Mouse (Mus musculus): ENCODE data around the gene Bscl2. TPM values are rescaled to one million over a fixed set of nuclear protein-coding genes. Genes with fewer than 3 reads are reported as not detected.
"Not testable (repeated sequence)": the region's sequence is repeated elsewhere in the genome, so short reads cannot be mapped to it uniquely, and the experiment has no call there.

The Bscl2 gene
- polyA plus RNA-seq, 1 experiment from 2014 or later: 43.1 TPM

DNA sequence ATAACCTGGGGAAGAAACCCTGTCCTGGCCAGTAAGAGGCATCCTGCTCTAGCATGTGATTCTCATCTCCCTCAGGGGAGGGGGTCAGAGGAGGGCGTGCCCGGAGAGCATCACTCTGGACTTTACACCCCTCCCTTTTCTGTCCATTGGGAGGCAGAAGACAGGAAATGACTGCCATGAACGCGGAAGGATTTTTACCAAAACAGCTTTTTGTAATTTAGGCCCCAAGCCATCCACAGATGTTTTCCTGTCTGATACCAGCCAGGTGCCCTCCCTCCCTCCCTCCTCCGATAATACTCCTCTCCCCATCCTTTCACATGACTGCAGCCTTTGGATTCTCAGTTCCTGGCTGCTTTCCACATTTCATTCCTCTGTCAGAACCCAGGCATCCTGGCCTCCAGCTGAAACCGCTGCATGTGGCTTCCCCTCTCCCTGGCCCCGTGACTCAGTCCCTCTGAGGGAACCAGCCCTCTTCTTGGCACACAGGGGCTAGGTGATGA lies 13.2 kb downstream of the Bscl2 start, which contains the start of gene Lrrn4cl:
TSS of gene Lrrn4cl (plus strand) at position 367 of the 500 bp plus-strand sequence.
- Histone ChIP-seq H3K9ac (replicated peaks) (0 out of 2 replicates have a peak within 1 kb of the TSS, but pooled peaks have one; percentile 18), H3K27ac (peak within 1 kb of the TSS; percentile 29; the same call in 1 of the 2 replicates), H3K36me3 (peaks cover 32% of the 10 kb centered on the region), H3K27me3 (no peaks in the 10 kb centered on the region), H3K4me1 (replicated peaks) (peaks cover 14% of the 10 kb centered on the region), H3K4me2 (no peak within 1 kb of the TSS), H3K9me3 (no peaks in the 10 kb centered on the region), H3K4me3 (replicated peaks) (no peak within 1 kb of the TSS)
- WGBS: 21% methylated on average over 7 of the region's 7 CpGs
- ATAC-seq (ENCODE audit: insufficient number of reproducible peaks, insufficient read depth, low FRiP score, low TSS enrichment, low read depth): no peak

DNA sequence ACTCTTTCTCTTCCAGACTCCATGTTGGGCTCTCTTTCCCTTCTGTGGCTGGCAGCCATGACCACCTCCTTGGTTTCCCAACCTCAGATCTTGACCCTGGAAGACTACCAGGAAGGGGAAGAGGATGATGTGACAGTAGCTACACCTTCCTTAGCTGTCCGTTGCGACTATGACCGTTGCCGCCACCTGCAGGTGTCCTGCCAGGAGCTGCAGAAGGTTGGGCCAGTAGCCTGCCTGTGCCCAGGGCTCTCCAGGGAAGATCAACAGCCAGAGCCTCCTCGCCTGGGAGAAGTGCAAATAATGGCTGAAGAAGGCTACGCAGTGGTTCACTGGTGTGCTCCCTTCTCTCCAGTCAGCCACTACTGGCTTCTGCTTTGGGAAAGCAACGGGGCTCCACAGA lies 14.4 kb downstream of the Bscl2 start:
- Histone ChIP-seq H3K9me3 (no peaks in the 10 kb centered on the region), H3K4me3 (replicated peaks) (no peak overlapping the region), H3K4me1 (replicated peaks) (peaks cover 14% of the 10 kb centered on the region), H3K36me3 (peaks cover 22% of the 10 kb centered on the region), H3K27ac (no peak overlapping the region), H3K27me3 (no peaks in the 10 kb centered on the region), H3K4me2 (no peak overlapping the region), H3K9ac (replicated peaks) (0 out of 2 replicates have a peak overlapping the region, but pooled peaks have one; percentile 8)
- 58% methylated on average over 7 of the region's 7 CpGs for whole genome bisulfite sequencing
- ATAC-seq (ENCODE audit: insufficient number of reproducible peaks, insufficient read depth, low FRiP score, low TSS enrichment, low read depth): no peak

DNA sequence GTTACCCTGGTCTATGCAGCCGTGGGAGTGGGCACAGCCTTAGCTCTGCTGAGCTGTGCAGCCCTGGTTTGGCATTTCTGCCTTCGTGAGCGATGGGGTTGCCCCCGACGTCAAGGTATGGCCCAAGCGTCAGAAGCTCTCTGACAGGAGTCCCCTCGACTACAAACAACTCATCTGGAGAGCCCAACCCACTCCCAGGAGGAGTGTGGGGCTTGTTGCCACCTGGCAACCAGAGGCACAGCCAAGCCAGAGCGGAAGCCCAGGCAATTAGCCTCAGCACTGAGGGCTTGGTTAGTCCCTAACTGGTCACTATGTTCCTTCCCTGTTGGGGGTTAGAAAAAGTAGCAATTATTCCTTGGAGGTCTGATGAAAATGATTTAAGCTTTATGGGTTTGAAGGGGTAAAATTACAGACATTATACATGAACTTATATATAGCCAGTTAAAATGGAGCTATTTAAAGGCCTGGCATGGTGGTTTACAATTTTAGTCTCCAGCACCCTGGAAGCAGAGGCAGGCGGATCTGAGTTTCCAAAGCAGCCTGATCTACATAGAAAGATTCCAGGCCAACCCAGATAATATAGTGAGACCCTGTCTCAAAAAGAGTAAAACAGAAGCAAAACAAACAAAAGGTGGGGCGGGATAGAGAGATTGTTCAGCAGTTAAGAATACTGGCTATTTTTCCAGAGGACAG lies 15.1 kb downstream of the Bscl2 start:
- Histone ChIP-seq H3K27ac (no peak overlapping the region), H3K4me3 (replicated peaks) (no peak overlapping the region), H3K4me2 (no peak overlapping the region), H3K9ac (replicated peaks) (0 out of 2 replicates have a peak overlapping the region, but pooled peaks have one; percentile 8), H3K4me1 (replicated peaks) (peaks cover 14% of the 10 kb centered on the region), H3K36me3 (peaks cover 15% of the 10 kb centered on the region), H3K27me3 (no peaks in the 10 kb centered on the region), H3K9me3 (no peaks in the 10 kb centered on the region)
- ATAC-seq (ENCODE audit: insufficient number of reproducible peaks, insufficient read depth, low FRiP score, low TSS enrichment, low read depth): no peak
- 49% methylated on average over 10 of the region's 10 CpGs for WGBS

DNA sequence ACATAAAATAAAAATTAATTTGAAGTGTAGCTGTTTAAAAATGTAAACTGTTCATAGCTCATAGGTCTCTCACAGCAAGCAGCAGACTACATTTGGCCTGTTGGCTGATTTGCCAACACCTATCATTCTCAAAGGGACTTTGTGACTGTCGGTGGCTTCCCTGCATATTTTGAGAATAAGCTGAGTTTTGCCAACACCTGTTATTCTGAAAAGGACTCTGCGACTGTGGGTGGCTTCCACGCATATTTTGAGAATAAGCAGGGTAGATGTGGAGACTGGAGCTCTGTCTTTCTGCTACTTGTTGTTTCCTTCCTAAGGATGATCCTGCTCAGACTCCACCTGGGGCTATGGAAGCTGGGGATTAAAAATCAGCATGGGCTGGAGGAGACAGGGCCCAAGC lies 15.8 kb downstream of the Bscl2 start:
- H3K36me3 ChIP-seq: peaks cover 8% of the 10 kb centered on the region; the same call in 1 of the 2 replicates
- no peak overlapping the region for H3K27ac ChIP-seq
- H3K4me3 ChIP-seq (replicated peaks): no peak overlapping the region
- no peak overlapping the region for H3K4me2 ChIP-seq
- no peak for ATAC-seq (ENCODE audit: insufficient number of reproducible peaks, insufficient read depth, low FRiP score, low TSS enrichment, low read depth)
- peaks cover 14% of the 10 kb centered on the region for H3K4me1 ChIP-seq (replicated peaks)
- H3K9ac ChIP-seq (replicated peaks): no peak overlapping the region
- 81% methylated on average over 3 of the region's 3 CpGs for WGBS
- H3K9me3 ChIP-seq: no peaks in the 10 kb centered on the region
- no peaks in the 10 kb centered on the region for H3K27me3 ChIP-seq

DNA sequence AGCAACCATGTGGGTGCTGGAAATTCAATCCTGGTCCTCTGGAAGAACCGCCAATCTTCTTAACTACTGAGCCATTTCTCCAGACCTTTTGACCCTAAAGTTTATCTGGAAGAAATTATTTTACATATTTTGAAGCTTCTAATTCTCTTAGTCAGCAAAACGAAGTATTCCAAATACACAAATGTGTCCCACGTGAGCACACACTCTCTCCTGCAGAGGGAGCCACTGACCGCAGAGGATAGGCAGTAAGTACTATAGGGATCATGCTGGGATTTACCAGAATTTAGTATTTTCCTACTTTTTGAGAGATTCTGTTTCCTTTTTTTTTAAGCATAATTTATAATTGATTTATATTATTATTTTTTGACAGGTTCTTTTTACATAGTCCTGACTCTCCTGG lies 20.4 kb downstream of the Bscl2 start:
- Histone ChIP-seq H3K4me3 (replicated peaks) (no peak overlapping the region), H3K9me3 (no peaks in the 10 kb centered on the region), H3K27me3 (no peaks in the 10 kb centered on the region), H3K4me2 (no peak overlapping the region), H3K4me1 (replicated peaks) (no peaks in the 10 kb centered on the region), H3K9ac (replicated peaks) (no peak overlapping the region), H3K27ac (no peak overlapping the region), H3K36me3 (no peaks in the 10 kb centered on the region)
- WGBS: 44% methylated on average over 4 of the region's 4 CpGs
- ATAC-seq (ENCODE audit: insufficient number of reproducible peaks, insufficient read depth, low FRiP score, low TSS enrichment, low read depth): no peak

DNA sequence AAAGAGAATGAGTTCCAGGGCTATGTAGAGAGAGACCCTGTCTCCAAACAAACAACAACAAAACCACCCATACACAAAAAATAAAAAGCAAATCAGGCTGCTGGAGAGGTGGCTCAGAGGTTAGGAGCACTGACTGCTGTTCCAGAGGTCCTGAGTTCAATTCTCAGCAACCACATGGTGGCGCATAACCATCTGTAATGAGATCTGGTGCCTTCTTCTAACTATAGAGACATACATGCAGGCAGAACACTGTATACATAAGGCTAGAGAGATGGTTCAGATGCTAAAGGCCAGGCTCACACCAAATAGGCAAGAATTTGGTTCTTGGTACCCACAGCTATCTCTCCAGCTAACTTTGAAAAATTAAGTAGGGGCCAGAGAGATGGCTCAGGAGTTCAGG lies 21.8 kb downstream of the Bscl2 start:
- no peak overlapping the region for H3K27ac ChIP-seq
- no peaks in the 10 kb centered on the region for H3K4me1 ChIP-seq (replicated peaks)
- H3K9me3 ChIP-seq: no peaks in the 10 kb centered on the region
- H3K27me3 ChIP-seq: no peaks in the 10 kb centered on the region
- 23% methylated on average over 1 of the region's 1 CpGs for WGBS
- H3K4me3 ChIP-seq (replicated peaks): no peak overlapping the region
- no peaks in the 10 kb centered on the region for H3K36me3 ChIP-seq
- H3K4me2 ChIP-seq: no peak overlapping the region
- ATAC-seq (ENCODE audit: insufficient number of reproducible peaks, insufficient read depth, low FRiP score, low TSS enrichment, low read depth): no peak
- no peak overlapping the region for H3K9ac ChIP-seq (replicated peaks)

DNA sequence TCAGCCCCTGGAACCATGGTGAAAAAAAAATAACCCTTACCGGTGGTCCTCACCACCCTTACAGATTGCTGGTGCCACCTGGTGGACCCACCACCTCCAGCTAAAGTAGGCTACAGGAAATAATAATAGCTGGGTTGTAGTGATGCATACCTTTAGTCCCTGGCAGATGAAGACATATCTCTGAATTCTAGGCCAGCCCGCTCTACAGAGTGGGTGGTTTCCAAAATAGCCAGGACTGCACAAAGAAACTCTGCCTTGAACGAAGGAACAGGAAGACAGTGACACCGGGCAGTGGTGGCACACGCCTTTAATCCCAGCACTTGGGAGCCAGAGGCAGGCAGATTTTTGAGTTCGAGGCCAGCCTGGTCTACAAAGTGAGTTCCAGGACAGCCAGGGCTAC lies 27.0 kb downstream of the Bscl2 start:
- 82% methylated on average over 6 of the region's 6 CpGs for WGBS

DNA sequence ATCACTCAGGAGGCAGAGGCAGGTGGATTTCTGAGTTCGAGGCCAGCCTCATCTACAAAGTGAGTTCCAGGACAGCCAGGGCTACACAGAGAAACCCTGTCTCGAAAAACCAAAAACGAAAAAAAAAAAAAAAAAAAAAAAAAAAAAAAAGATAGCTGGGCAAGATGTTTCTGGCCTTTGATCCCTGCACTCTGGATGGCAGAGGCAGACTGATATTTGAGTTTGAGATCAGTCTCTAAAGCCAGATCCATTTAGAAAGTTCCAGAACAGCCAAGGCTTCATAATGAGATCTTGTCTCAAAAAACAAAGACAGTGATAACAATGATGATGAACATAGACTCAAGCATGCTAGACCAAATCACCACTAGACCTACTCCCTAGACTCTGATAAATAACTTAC lies 33.1 kb downstream of the Bscl2 start:
- 77% methylated on average over 3 of the region's 3 CpGs for WGBS
- H3K27me3 ChIP-seq; H3K4me1 ChIP-seq (replicated peaks); ATAC-seq (ENCODE audit: insufficient number of reproducible peaks, insufficient read depth, low FRiP score, low TSS enrichment, low read depth); H3K27ac ChIP-seq; H3K9ac ChIP-seq (replicated peaks); H3K9me3 ChIP-seq: not testable (repeated sequence)
- peak overlapping the region; percentile 91 for H3K4me2 ChIP-seq
- peaks cover 29% of the 10 kb centered on the region for H3K36me3 ChIP-seq
- peak overlapping the region; percentile 98; the same call in 1 of the 2 replicates for H3K4me3 ChIP-seq (replicated peaks)

More for the DNA sequence above, 27.0 kb downstream of the Bscl2 start:
- H3K4me1 ChIP-seq (replicated peaks): no peaks in the 10 kb centered on the region
- no peaks in the 10 kb centered on the region for H3K27me3 ChIP-seq
- no peak for ATAC-seq (ENCODE audit: insufficient number of reproducible peaks, insufficient read depth, low FRiP score, low TSS enrichment, low read depth)
- H3K27ac ChIP-seq: no peak overlapping the region
- no peaks in the 10 kb centered on the region for H3K9me3 ChIP-seq
- H3K4me2 ChIP-seq: no peak overlapping the region
- no peak overlapping the region for H3K4me3 ChIP-seq (replicated peaks)
- no peaks in the 10 kb centered on the region for H3K36me3 ChIP-seq
- no peak overlapping the region for H3K9ac ChIP-seq (replicated peaks)

DNA sequence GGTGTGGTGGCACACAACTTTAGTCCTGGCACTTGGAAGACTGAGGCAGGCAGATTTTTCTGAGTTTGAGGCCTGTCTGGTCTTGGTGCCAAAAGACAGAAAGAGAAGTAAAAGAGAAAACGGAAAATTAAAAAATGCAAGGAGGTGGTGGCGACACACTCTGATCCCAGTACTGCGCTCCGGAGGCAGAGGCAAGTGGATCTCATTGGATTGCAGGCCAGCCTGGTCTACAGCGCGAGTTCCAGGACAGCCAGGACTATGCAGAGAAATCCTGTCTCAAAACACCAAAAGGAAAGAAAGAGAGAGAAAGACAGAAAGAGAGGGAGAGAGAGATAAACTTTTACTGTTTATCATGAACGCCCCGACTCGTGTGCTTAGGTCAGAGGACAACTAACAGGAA lies 33.6 kb downstream of the Bscl2 start:
- peak overlapping the region; percentile 8; the same call in 1 of the 2 replicates for H3K27ac ChIP-seq
- peak overlapping the region; percentile 90 for H3K9ac ChIP-seq (replicated peaks)
- H3K36me3 ChIP-seq: peaks cover 34% of the 10 kb centered on the region
- H3K4me3 ChIP-seq (replicated peaks): peak overlapping the region; percentile 98
- H3K4me2 ChIP-seq: peak overlapping the region; percentile 91
- WGBS: 61% methylated on average over 9 of the region's 9 CpGs
- peaks cover 8% of the 10 kb centered on the region for H3K4me1 ChIP-seq (replicated peaks)
- 0 out of 2 replicates have a peak, but pooled peaks have one; percentile 24 for ATAC-seq (ENCODE audit: insufficient number of reproducible peaks, insufficient read depth, low FRiP score, low TSS enrichment, low read depth)
- H3K27me3 ChIP-seq: no peaks in the 10 kb centered on the region
- no peaks in the 10 kb centered on the region for H3K9me3 ChIP-seq

DNA sequence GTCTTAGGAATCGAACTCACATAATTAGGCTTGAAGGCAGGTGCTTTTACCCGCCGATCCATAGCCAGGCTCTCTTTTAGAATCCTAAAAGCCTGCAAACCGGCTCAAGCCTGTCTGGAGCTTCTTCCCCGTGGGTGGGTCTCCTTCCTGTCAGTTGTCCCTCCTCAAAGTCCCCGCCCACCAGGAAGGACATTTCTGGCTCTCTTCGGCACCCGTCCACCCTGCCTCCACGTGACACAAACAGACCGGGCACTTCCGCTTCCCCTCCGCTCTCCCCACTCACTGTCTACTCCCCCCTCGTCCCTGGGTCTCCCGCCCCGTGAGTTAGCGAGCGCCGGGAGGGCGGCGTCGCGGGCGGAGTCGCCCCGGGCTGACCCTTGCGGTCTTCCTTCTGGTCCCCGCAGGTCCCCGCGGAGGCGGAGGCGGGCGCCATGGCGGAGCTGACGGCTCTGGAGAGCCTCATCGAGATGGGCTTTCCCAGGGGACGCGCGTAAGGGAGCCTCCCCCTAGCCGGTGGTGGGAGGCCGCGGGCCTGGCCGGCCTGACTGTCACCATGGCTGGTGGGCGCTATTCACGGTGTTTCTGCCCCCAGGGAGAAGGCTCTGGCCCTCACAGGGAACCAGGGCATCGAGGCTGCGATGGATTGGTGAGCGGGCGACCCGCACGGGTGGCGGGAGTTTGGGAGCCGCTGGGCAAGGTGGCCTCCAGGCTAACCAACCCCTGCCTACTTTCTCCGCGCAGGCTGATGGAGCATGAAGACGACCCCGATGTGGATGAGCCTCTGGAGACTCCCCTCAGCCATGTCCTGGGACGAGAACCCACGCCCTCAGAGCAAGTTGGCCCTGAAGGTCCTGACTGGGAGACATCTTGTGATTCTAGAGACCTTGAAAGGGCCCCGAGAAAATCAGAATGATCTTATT lies 34.3 kb downstream of the Bscl2 start, which contains the start of gene Ubxn1:
TSS of gene Ubxn1 (plus strand) at position 230 of the 920 bp plus-strand sequence.
- peak within 1 kb of the TSS; percentile 90 for H3K9ac ChIP-seq (replicated peaks)
- H3K4me2 ChIP-seq: peak within 1 kb of the TSS; percentile 91
- H3K27ac ChIP-seq: peak within 1 kb of the TSS; percentile 72
- no peaks in the 10 kb centered on the region for H3K27me3 ChIP-seq
- H3K9me3 ChIP-seq: no peaks in the 10 kb centered on the region
- under 1% methylated on average over 59 of the region's 59 CpGs for WGBS
- peak; percentile 93 for ATAC-seq (ENCODE audit: insufficient number of reproducible peaks, insufficient read depth, low FRiP score, low TSS enrichment, low read depth)
- peak within 1 kb of the TSS; percentile 98 for H3K4me3 ChIP-seq (replicated peaks)
- H3K4me1 ChIP-seq (replicated peaks): peaks cover 8% of the 10 kb centered on the region
- H3K36me3 ChIP-seq: peaks cover 41% of the 10 kb centered on the region
